Mouse (Mus musculus): ENCODE results near the gene Gm10666. TPM values are rescaled to one million over a fixed set of nuclear protein-coding genes. Genes with fewer than 3 reads are reported as not detected.
"Not testable (repeated sequence)": the region's sequence is repeated elsewhere in the genome, so short reads cannot be mapped to it uniquely, and the experiment has no call there.

Gm10666 gene
- not detected in 2 replicates for polyA plus RNA-seq (2016; fragmentation: Nextera tagmentation; extraction: Ambion mirVana)

GRCm38 (mm10) chr7:22134641-22135040 is at the start of gene Gm10666:
Gene Gm10666 (minus strand): TSS chr7:22134741.
- H3K4me3 ChIP-seq; H3K27ac ChIP-seq (ENCODE audit: poor library complexity, severe bottlenecking); ATAC-seq (ENCODE audit: insufficient number of reproducible peaks, low FRiP score); H3K36me3 ChIP-seq; H3K4me1 ChIP-seq (replicated peaks); H3K9me3 ChIP-seq (replicated peaks); H3K27me3 ChIP-seq (replicated peaks); H3K4me2 ChIP-seq; H3K9ac ChIP-seq: not testable (repeated sequence)
- WGBS, result no CpG with 5 or more reads among the region's 5 CpGs

GRCm38 (mm10) chr7:22163935-22164334 is 29.4 kb upstream of the Gm10666 start, which contains the start of gene Vmn1r142:
Gene Vmn1r142 (minus strand): TSS chr7:22164035.
- H3K36me3 ChIP-seq; H3K4me2 ChIP-seq; H3K27ac ChIP-seq (ENCODE audit: poor library complexity, severe bottlenecking); H3K9me3 ChIP-seq (replicated peaks); H3K4me3 ChIP-seq; H3K9ac ChIP-seq; H3K4me1 ChIP-seq (replicated peaks); H3K27me3 ChIP-seq (replicated peaks); ATAC-seq (ENCODE audit: insufficient number of reproducible peaks, low FRiP score): not testable (repeated sequence)
- no CpG with 5 or more reads among the region's 3 CpGs for WGBS

GRCm38 (mm10) chr7:22118145-22118544 is 16.4 kb downstream of the Gm10666 start, which contains the start of gene Gm16451:
Gene Gm16451 (minus strand): TSS chr7:22118245.
- WGBS, result no CpG with 5 or more reads among the region's 2 CpGs
- H3K27ac ChIP-seq (ENCODE audit: poor library complexity, severe bottlenecking), result not testable (repeated sequence)

More at GRCm38 (mm10) chr7:22118145-22118544, 16.4 kb downstream of the Gm10666 start, which contains the start of gene Gm16451:
- not testable (repeated sequence) for ATAC-seq (ENCODE audit: insufficient number of reproducible peaks, low FRiP score); H3K9me3 ChIP-seq (replicated peaks); H3K4me1 ChIP-seq (replicated peaks); H3K9ac ChIP-seq; H3K4me2 ChIP-seq; H3K27me3 ChIP-seq (replicated peaks); H3K4me3 ChIP-seq; H3K36me3 ChIP-seq

Other genes starting within 250 kb of the Gm10666 start
- gene Gm5891, start 213.4 kb downstream of the Gm10666 start, polyA plus RNA-seq (2016; fragmentation: Nextera tagmentation; extraction: Ambion mirVana), result not detected in 2 replicates
- gene Vmn1r137, start 140.2 kb downstream of the Gm10666 start, polyA plus RNA-seq (2016; fragmentation: Nextera tagmentation; extraction: Ambion mirVana), result not detected in 2 replicates
- gene Vmn1r138, start 105.8 kb downstream of the Gm10666 start, polyA plus RNA-seq (2016; fragmentation: Nextera tagmentation; extraction: Ambion mirVana), result not detected in 2 replicates
- not detected in 2 replicates for gene Gm6176, start 78.4 kb downstream of the Gm10666 start, polyA plus RNA-seq (2016; fragmentation: Nextera tagmentation; extraction: Ambion mirVana)
- not detected in 2 replicates for gene Vmn1r139, start 65.7 kb downstream of the Gm10666 start, polyA plus RNA-seq (2016; fragmentation: Nextera tagmentation; extraction: Ambion mirVana)
- not detected in 2 replicates for gene Gm16451, start 16.5 kb downstream of the Gm10666 start, polyA plus RNA-seq (2016; fragmentation: Nextera tagmentation; extraction: Ambion mirVana)
- not detected in 2 replicates for gene Vmn1r142, start 29.3 kb upstream of the Gm10666 start, polyA plus RNA-seq (2016; fragmentation: Nextera tagmentation; extraction: Ambion mirVana)
- gene Vmn1r143, start 54.6 kb upstream of the Gm10666 start, polyA plus RNA-seq (2016; fragmentation: Nextera tagmentation; extraction: Ambion mirVana), result not detected in 2 replicates
- not detected in 2 replicates for gene Gm8653, start 66.5 kb upstream of the Gm10666 start, polyA plus RNA-seq (2016; fragmentation: Nextera tagmentation; extraction: Ambion mirVana)
- gene Gm8453, start 94.7 kb upstream of the Gm10666 start, polyA plus RNA-seq (2016; fragmentation: Nextera tagmentation; extraction: Ambion mirVana), result not detected in 2 replicates
- gene Gm4187, start 195.0 kb upstream of the Gm10666 start, polyA plus RNA-seq (2016; fragmentation: Nextera tagmentation; extraction: Ambion mirVana), result not detected in 2 replicates
- gene Gm8660, start 236.3 kb upstream of the Gm10666 start, polyA plus RNA-seq (2016; fragmentation: Nextera tagmentation; extraction: Ambion mirVana), result not detected in 2 replicates

All from heart, embryonic 12.5 days (tissue).